Mouse (Mus musculus) naive thymus-derived CD4-positive, alpha-beta T cell, adult 5 months (primary cell): Measurements from ENCODE around the gene Dlx3. TPM values are rescaled to one million over a fixed set of nuclear protein-coding genes. Genes with fewer than 3 reads are reported as not detected.

Experiments
- polyA plus RNA-seq: library from polyadenylated mRNA; unstranded; fragments of 100-300 nt; shearing (Covaris generic); gene quantifications from one replicate; pipeline ENCODE4 v1.2.1, GENCODE M21; 2017

Dlx3 gene
- polyA plus RNA-seq = not detected

DNA sequence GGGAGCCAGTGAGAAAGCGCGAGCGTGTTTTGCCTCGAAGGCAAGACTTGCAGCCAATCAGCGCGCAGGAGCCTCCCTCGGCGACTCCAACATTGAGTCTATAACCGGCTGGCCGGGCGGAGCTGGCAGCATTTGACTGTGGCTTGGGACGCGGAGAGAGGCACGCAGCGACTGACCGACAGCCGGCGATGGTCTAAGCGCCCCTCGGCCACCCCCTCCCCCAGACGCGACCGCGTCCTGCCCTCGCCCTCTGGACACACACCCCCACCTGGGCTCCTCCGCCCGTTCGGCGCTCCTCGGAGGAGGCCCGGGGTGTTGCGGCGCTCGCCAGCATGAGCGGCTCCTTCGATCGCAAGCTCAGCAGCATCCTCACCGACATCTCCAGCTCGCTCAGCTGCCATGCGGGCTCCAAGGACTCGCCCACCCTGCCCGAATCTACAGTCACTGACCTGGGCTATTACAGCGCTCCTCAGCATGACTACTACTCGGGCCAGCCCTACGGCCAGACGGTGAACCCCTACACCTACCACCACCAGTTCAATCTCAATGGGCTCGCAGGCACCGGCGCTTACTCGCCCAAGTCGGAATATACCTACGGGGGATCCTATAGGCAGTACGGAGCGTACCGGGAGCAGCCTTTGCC lies at the start of gene Dlx3:
Gene Dlx3, plus strand, starts transcription at position 130 of the 643 bp plus-strand sequence.

GRCm38 (mm10) chr11:95076536-95077111 lies 43.3 kb upstream of the Dlx3 start, which contains the start of gene Itga3:
Gene Itga3, minus strand, starts transcription at chr11:95076801.

GRCm38 (mm10) chr11:95145851-95146403 lies 26.0 kb downstream of the Dlx3 start, which contains the start of gene Dlx4:
Gene Dlx4, minus strand, starts transcription at chr11:95146263.

Other genes starting within 250 kb of the Dlx3 start
- gene Col1a1, start 183.9 kb upstream of the Dlx3 start, polyA plus RNA-seq = 0.06 TPM
- not detected for gene Hils1, start 152.5 kb upstream of the Dlx3 start, polyA plus RNA-seq
- not detected for gene Sgca, start 143.8 kb upstream of the Dlx3 start, polyA plus RNA-seq
- gene Ppp1r9b, start 129.1 kb upstream of the Dlx3 start, polyA plus RNA-seq = 7.9 TPM
- gene Samd14, start 110.2 kb upstream of the Dlx3 start, polyA plus RNA-seq = not detected
- 12.4 TPM for gene Pdk2, start 78.8 kb upstream of the Dlx3 start, polyA plus RNA-seq
- gene Itga3, start 43.3 kb upstream of the Dlx3 start, polyA plus RNA-seq = 2.3 TPM
- gene Dlx4, start 26.1 kb downstream of the Dlx3 start, polyA plus RNA-seq = not detected
- not detected for gene Tac4, start 141.4 kb downstream of the Dlx3 start, polyA plus RNA-seq
- 114 TPM for gene Kat7, start 190.1 kb downstream of the Dlx3 start, polyA plus RNA-seq
- 30.9 TPM for gene Fam117a, start 216.9 kb downstream of the Dlx3 start, polyA plus RNA-seq